Mouse (Mus musculus): ENCODE measurements at regions not wholly inside any gene's neighbourhood (a gene's known extent, or its start where the extent isn't known, plus 50 kb on each side); places are given as distances from the start of the nearest gene placed in this dataset.

DNA sequence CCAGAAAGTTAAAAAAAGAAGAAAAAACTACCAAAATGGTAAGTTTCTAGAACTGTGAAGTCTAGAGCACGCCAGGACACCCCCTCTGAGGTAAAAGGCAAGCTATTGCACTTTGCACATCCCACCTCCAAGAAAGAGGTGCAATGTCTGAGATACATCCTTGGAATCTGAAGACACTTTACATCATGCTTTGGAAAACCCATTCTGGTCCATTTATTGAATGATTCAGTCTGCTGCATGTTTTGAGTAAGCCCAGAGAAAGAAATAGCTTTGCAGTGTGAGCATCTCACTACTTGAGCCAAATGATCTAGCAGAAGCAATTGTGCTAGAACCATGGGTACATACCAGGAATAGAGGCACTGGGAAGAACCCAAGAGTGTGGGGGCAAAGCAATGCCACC lies 85.1 kb upstream of the F13a1 start:
- 92% methylated on average over 1 of the region's 1 CpGs for WGBS
- TF ChIP-seq POLR2A (IDR thresholded peaks at IDR 0.05; ENCODE audit: control insufficient read depth, extremely low read depth, insufficient read depth, low read length, poor library complexity) (no peak), CTCF (IDR thresholded peaks at IDR 0.05; ENCODE audit: borderline replicate concordance, control insufficient read depth, extremely low read depth, insufficient read depth, low read length, poor library complexity) (no peak)
- H3K4me3 ChIP-seq (ENCODE audit: control insufficient read depth, insufficient read depth, low read length) = no peak overlapping the region
- peaks cover 4% of the 10 kb centered on the region; the same call in 1 of the 2 replicates for H3K4me1 ChIP-seq (replicated peaks; ENCODE audit: control insufficient read depth, insufficient read depth, low read length)
- DNase-seq = no peak
- no peaks in the 10 kb centered on the region for H3K27me3 ChIP-seq (ENCODE audit: control insufficient read depth, insufficient read depth, low read length)
- no peaks in the 10 kb centered on the region for H3K36me3 ChIP-seq (ENCODE audit: control insufficient read depth, insufficient read depth, low read length)
- H3K27ac ChIP-seq (ENCODE audit: control insufficient read depth, insufficient read depth, low read length) = no peak overlapping the region

- Histone ChIP-seq H3K27ac (ENCODE audit: control insufficient read depth, insufficient read depth, low read length) (no peak overlapping the region), H3K4me3 (ENCODE audit: control insufficient read depth, insufficient read depth, low read length) (no peak overlapping the region), H3K36me3 (ENCODE audit: control insufficient read depth, insufficient read depth, low read length) (no peaks in the 10 kb centered on the region), H3K4me1 (replicated peaks; ENCODE audit: control insufficient read depth, insufficient read depth, low read length) (peaks cover 5% of the 10 kb centered on the region), H3K27me3 (ENCODE audit: control insufficient read depth, insufficient read depth, low read length) (no peaks in the 10 kb centered on the region)
- TF ChIP-seq POLR2A (IDR thresholded peaks at IDR 0.05; ENCODE audit: control insufficient read depth, extremely low read depth, insufficient read depth, low read length, poor library complexity) (no peak), CTCF (IDR thresholded peaks at IDR 0.05; ENCODE audit: borderline replicate concordance, control insufficient read depth, extremely low read depth, insufficient read depth, low read length, poor library complexity) (no peak)
- WGBS = 95% methylated on average over 2 of the region's 2 CpGs
- DNase-seq = no peak
Measured at GRCm38 (mm10) chr13:37134518-37134917, 84.5 kb upstream of the F13a1 start.

DNA sequence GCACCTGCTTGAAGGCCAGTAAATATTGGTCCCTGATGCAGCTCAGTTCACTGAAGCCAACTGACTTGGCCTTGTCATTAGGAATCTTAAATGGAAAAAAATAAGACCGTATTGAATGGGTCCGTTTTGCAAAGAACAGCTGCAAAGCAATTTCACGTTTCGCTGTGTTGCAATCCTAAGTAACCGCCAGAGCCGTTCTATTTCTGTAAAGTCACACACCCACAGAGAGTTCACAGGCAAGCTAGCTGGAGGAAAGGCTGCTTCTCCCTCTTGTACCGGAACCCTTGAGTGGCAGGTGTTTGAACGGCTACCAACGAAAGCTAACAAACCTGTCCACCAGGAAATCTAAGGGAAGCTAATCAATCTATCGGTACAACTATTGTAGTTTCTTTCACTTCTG lies 80.6 kb upstream of the F13a1 start:
- DNase-seq = peak; percentile 60
- peak overlapping the region; percentile 65 for H3K27ac ChIP-seq (ENCODE audit: control insufficient read depth, insufficient read depth, low read length)
- TF ChIP-seq POLR2A (IDR thresholded peaks at IDR 0.05; ENCODE audit: control insufficient read depth, extremely low read depth, insufficient read depth, low read length, poor library complexity) (no peak), CTCF (IDR thresholded peaks at IDR 0.05; ENCODE audit: borderline replicate concordance, control insufficient read depth, extremely low read depth, insufficient read depth, low read length, poor library complexity) (no peak)
- WGBS = 12% methylated on average over 10 of the region's 10 CpGs
- H3K36me3 ChIP-seq (ENCODE audit: control insufficient read depth, insufficient read depth, low read length) = no peaks in the 10 kb centered on the region
- H3K4me1 ChIP-seq (replicated peaks; ENCODE audit: control insufficient read depth, insufficient read depth, low read length) = peaks cover 6% of the 10 kb centered on the region
- H3K4me3 ChIP-seq (ENCODE audit: control insufficient read depth, insufficient read depth, low read length) = no peak overlapping the region
- H3K27me3 ChIP-seq (ENCODE audit: control insufficient read depth, insufficient read depth, low read length) = no peaks in the 10 kb centered on the region

- 23% methylated on average over 4 of the region's 4 CpGs for WGBS
- no peak for DNase-seq
- Histone ChIP-seq H3K27me3 (ENCODE audit: control insufficient read depth, insufficient read depth, low read length) (no peaks in the 10 kb centered on the region), H3K4me1 (replicated peaks; ENCODE audit: control insufficient read depth, insufficient read depth, low read length) (peaks cover 2% of the 10 kb centered on the region; the same call in 1 of the 2 replicates), H3K27ac (ENCODE audit: control insufficient read depth, insufficient read depth, low read length) (no peak overlapping the region), H3K4me3 (ENCODE audit: control insufficient read depth, insufficient read depth, low read length) (no peak overlapping the region), H3K36me3 (ENCODE audit: control insufficient read depth, insufficient read depth, low read length) (no peaks in the 10 kb centered on the region)
- TF ChIP-seq POLR2A (IDR thresholded peaks at IDR 0.05; ENCODE audit: control insufficient read depth, extremely low read depth, insufficient read depth, low read length, poor library complexity) (no peak), CTCF (IDR thresholded peaks at IDR 0.05; ENCODE audit: borderline replicate concordance, control insufficient read depth, extremely low read depth, insufficient read depth, low read length, poor library complexity) (no peak)
Measured at GRCm38 (mm10) chr13:37121602-37122001, 71.6 kb upstream of the F13a1 start.

DNA sequence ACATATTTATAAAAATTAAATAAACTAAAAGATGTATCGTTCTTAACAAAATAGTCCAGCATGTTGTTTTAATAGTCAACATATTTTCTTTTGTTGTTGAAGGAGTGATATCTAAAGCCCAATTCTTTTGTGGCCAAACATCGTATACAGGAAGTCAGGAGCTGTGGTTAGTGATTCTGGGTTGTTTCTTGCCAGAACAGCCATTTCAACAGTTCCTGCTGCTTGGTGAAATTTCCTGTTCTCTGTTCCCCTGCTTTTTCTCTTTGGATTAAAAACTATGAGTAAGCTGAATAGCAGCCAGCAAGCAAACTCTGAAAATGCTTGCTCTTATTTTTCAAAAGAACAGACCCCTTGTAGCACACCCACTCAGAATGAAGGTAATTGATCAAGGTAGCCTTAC lies 70.2 kb upstream of the F13a1 start:
- H3K4me3 ChIP-seq (ENCODE audit: control insufficient read depth, insufficient read depth, low read length) = no peak overlapping the region
- no peak overlapping the region for H3K27ac ChIP-seq (ENCODE audit: control insufficient read depth, insufficient read depth, low read length)
- no peak for DNase-seq
- H3K4me1 ChIP-seq (replicated peaks; ENCODE audit: control insufficient read depth, insufficient read depth, low read length) = peaks cover 2% of the 10 kb centered on the region; the same call in 1 of the 2 replicates
- no peaks in the 10 kb centered on the region for H3K36me3 ChIP-seq (ENCODE audit: control insufficient read depth, insufficient read depth, low read length)
- no peaks in the 10 kb centered on the region for H3K27me3 ChIP-seq (ENCODE audit: control insufficient read depth, insufficient read depth, low read length)
- no peak for TF ChIP-seq POLR2A (IDR thresholded peaks at IDR 0.05; ENCODE audit: control insufficient read depth, extremely low read depth, insufficient read depth, low read length, poor library complexity)
- 17% methylated on average over 2 of the region's 2 CpGs for WGBS

GRCm38 (mm10) chr13:37114324-37114723 lies 64.3 kb upstream of the F13a1 start:
- 92% methylated on average over 5 of the region's 5 CpGs for WGBS

DNA sequence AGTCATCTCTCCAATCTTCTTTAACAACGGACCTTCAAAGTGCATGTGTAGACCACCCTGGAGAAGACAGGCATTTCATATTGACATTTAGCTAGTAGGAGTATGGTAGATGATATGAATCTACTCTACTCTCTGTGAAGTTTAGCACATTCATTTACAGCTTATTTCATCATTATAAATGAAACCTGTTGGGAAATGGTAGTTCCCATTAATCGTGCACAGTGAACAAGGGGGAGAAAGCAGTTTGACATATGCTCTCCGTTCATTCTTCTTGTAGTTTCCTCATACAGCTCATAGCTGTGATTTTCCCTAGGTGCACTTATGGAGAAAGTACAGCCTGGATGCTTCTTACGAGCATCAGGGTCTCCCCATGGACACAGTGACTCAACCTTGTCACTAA lies 61.7 kb upstream of the F13a1 start:
- Histone ChIP-seq H3K4me1 (replicated peaks; ENCODE audit: control insufficient read depth, insufficient read depth, low read length) (no peaks in the 10 kb centered on the region; the same call in 1 of the 2 replicates), H3K4me3 (ENCODE audit: control insufficient read depth, insufficient read depth, low read length) (no peak overlapping the region), H3K27ac (ENCODE audit: control insufficient read depth, insufficient read depth, low read length) (no peak overlapping the region), H3K36me3 (ENCODE audit: control insufficient read depth, insufficient read depth, low read length) (no peaks in the 10 kb centered on the region), H3K27me3 (ENCODE audit: control insufficient read depth, insufficient read depth, low read length) (no peaks in the 10 kb centered on the region)
- WGBS = 97% methylated on average over 4 of the region's 4 CpGs
- no peak for TF ChIP-seq CTCF (IDR thresholded peaks at IDR 0.05; ENCODE audit: borderline replicate concordance, control insufficient read depth, extremely low read depth, insufficient read depth, low read length, poor library complexity)
- no peak for TF ChIP-seq POLR2A (IDR thresholded peaks at IDR 0.05; ENCODE audit: control insufficient read depth, extremely low read depth, insufficient read depth, low read length, poor library complexity)
- DNase-seq = no peak

More at GRCm38 (mm10) chr13:37114324-37114723, 64.3 kb upstream of the F13a1 start:
- TF ChIP-seq POLR2A (IDR thresholded peaks at IDR 0.05; ENCODE audit: control insufficient read depth, extremely low read depth, insufficient read depth, low read length, poor library complexity) = no peak
- no peak for TF ChIP-seq CTCF (IDR thresholded peaks at IDR 0.05; ENCODE audit: borderline replicate concordance, control insufficient read depth, extremely low read depth, insufficient read depth, low read length, poor library complexity)
- H3K4me3 ChIP-seq (ENCODE audit: control insufficient read depth, insufficient read depth, low read length) = no peak overlapping the region
- H3K36me3 ChIP-seq (ENCODE audit: control insufficient read depth, insufficient read depth, low read length) = no peaks in the 10 kb centered on the region
- H3K27me3 ChIP-seq (ENCODE audit: control insufficient read depth, insufficient read depth, low read length) = no peaks in the 10 kb centered on the region
- DNase-seq = no peak
- H3K27ac ChIP-seq (ENCODE audit: control insufficient read depth, insufficient read depth, low read length) = no peak overlapping the region
- no peaks in the 10 kb centered on the region; the same call in 1 of the 2 replicates for H3K4me1 ChIP-seq (replicated peaks; ENCODE audit: control insufficient read depth, insufficient read depth, low read length)

Measured in thymus, adult 2 months (tissue).